Mouse (Mus musculus): Measurements from ENCODE around the gene Coq8b. TPM values are rescaled to one million over a fixed set of nuclear protein-coding genes. Genes with fewer than 3 reads are reported as not detected.

The Coq8b gene
- polyA plus RNA-seq, 1 experiment from 2014 or later = 10.2 TPM

GRCm38 (mm10) chr7:27296518-27296917 lies 63.7 kb downstream of the Coq8b start:
- peaks cover 6% of the 10 kb centered on the region; the same call in 1 of the 2 replicates for H3K4me1 ChIP-seq

GRCm38 (mm10) chr7:27298033-27298610 lies 65.3 kb downstream of the Coq8b start:
- Histone ChIP-seq H3K4me3 (no peak overlapping the region), H3K9me3 (no peaks in the 10 kb centered on the region), H3K36me3 (no peaks in the 10 kb centered on the region), H3K9ac (no peak overlapping the region), H3K27ac (replicated peaks) (no peak overlapping the region), H3K27me3 (replicated peaks) (peaks cover 11% of the 10 kb centered on the region), H3K4me1 (no peaks in the 10 kb centered on the region), H3K4me2 (no peak overlapping the region)
- no peak for ATAC-seq (ENCODE audit: extremely low read depth, insufficient number of reproducible peaks, low FRiP score, low TSS enrichment)
- WGBS = 82% methylated on average over 16 of the region's 16 CpGs

More at GRCm38 (mm10) chr7:27296518-27296917, 63.7 kb downstream of the Coq8b start:
- Histone ChIP-seq H3K27ac (replicated peaks) (no peak overlapping the region), H3K36me3 (no peaks in the 10 kb centered on the region), H3K9me3 (no peaks in the 10 kb centered on the region), H3K4me3 (no peak overlapping the region), H3K4me2 (no peak overlapping the region), H3K27me3 (replicated peaks) (no peaks in the 10 kb centered on the region), H3K9ac (no peak overlapping the region)
- ATAC-seq (ENCODE audit: extremely low read depth, insufficient number of reproducible peaks, low FRiP score, low TSS enrichment) = no peak
- WGBS = 84% methylated on average over 4 of the region's 4 CpGs

- no peaks in the 10 kb centered on the region for H3K4me1 ChIP-seq
- H3K27ac ChIP-seq (replicated peaks) = no peak overlapping the region
- H3K27me3 ChIP-seq (replicated peaks) = peaks cover 17% of the 10 kb centered on the region
- H3K36me3 ChIP-seq = no peaks in the 10 kb centered on the region
- no peak overlapping the region for H3K4me2 ChIP-seq
- 77% methylated on average over 6 of the region's 6 CpGs for WGBS
- H3K4me3 ChIP-seq = no peak overlapping the region
- H3K9ac ChIP-seq = no peak overlapping the region
- ATAC-seq (ENCODE audit: extremely low read depth, insufficient number of reproducible peaks, low FRiP score, low TSS enrichment) = no peak
- no peaks in the 10 kb centered on the region for H3K9me3 ChIP-seq
These were observed 66.0 kb downstream of the Coq8b start for GRCm38 (mm10) chr7:27298816-27299215.

- Histone ChIP-seq H3K4me3 (no peak overlapping the region), H3K9me3 (no peaks in the 10 kb centered on the region), H3K9ac (no peak overlapping the region), H3K36me3 (peaks cover 5% of the 10 kb centered on the region; the same call in 1 of the 2 replicates), H3K4me1 (no peaks in the 10 kb centered on the region), H3K27ac (replicated peaks) (no peak overlapping the region), H3K27me3 (replicated peaks) (peaks cover 31% of the 10 kb centered on the region), H3K4me2 (no peak overlapping the region)
- WGBS = 55% methylated on average over 4 of the region's 4 CpGs
- no peak for ATAC-seq (ENCODE audit: extremely low read depth, insufficient number of reproducible peaks, low FRiP score, low TSS enrichment)
These were observed 67.5 kb downstream of the Coq8b start for GRCm38 (mm10) chr7:27300351-27300750.

- Histone ChIP-seq H3K9me3 (no peaks in the 10 kb centered on the region), H3K27me3 (replicated peaks) (peaks cover 36% of the 10 kb centered on the region), H3K9ac (no peak overlapping the region), H3K27ac (replicated peaks) (no peak overlapping the region), H3K4me1 (no peaks in the 10 kb centered on the region), H3K36me3 (peaks cover 10% of the 10 kb centered on the region; the same call in 1 of the 2 replicates), H3K4me3 (no peak overlapping the region), H3K4me2 (no peak overlapping the region)
- no peak for ATAC-seq (ENCODE audit: extremely low read depth, insufficient number of reproducible peaks, low FRiP score, low TSS enrichment)
- 70% methylated on average over 5 of the region's 5 CpGs for WGBS
These were observed 68.0 kb downstream of the Coq8b start for GRCm38 (mm10) chr7:27300801-27301200.

GRCm38 (mm10) chr7:27302172-27302571 lies 69.3 kb downstream of the Coq8b start:
- Histone ChIP-seq H3K27me3 (replicated peaks) (peaks cover 46% of the 10 kb centered on the region), H3K4me2 (no peak overlapping the region), H3K36me3 (peaks cover 21% of the 10 kb centered on the region; the same call in 1 of the 2 replicates), H3K27ac (replicated peaks) (no peak overlapping the region), H3K4me1 (no peaks in the 10 kb centered on the region), H3K9ac (no peak overlapping the region), H3K4me3 (no peak overlapping the region), H3K9me3 (no peaks in the 10 kb centered on the region)
- ATAC-seq (ENCODE audit: extremely low read depth, insufficient number of reproducible peaks, low FRiP score, low TSS enrichment) = no peak
- WGBS = 8% methylated on average over 11 of the region's 11 CpGs

- H3K4me1 ChIP-seq = peaks cover 14% of the 10 kb centered on the region
- peaks cover 28% of the 10 kb centered on the region for H3K36me3 ChIP-seq
- H3K4me3 ChIP-seq = no peak overlapping the region
- WGBS = 77% methylated on average over 17 of the region's 17 CpGs
- H3K27ac ChIP-seq (replicated peaks) = no peak overlapping the region
- no peak overlapping the region for H3K4me2 ChIP-seq
- no peak overlapping the region for H3K9ac ChIP-seq
- peaks cover 62% of the 10 kb centered on the region for H3K27me3 ChIP-seq (replicated peaks)
- H3K9me3 ChIP-seq = no peaks in the 10 kb centered on the region
- no peak for ATAC-seq (ENCODE audit: extremely low read depth, insufficient number of reproducible peaks, low FRiP score, low TSS enrichment)
These were observed 72.4 kb downstream of the Coq8b start for GRCm38 (mm10) chr7:27305091-27305730.

GRCm38 (mm10) chr7:27306161-27307160 lies 73.6 kb downstream of the Coq8b start:
- peaks cover 29% of the 10 kb centered on the region for H3K36me3 ChIP-seq
- H3K9ac ChIP-seq = no peak overlapping the region
- 70% methylated on average over 24 of the region's 24 CpGs for WGBS
- H3K27ac ChIP-seq (replicated peaks) = no peak overlapping the region
- no peak overlapping the region for H3K4me3 ChIP-seq
- H3K27me3 ChIP-seq (replicated peaks) = peaks cover 74% of the 10 kb centered on the region
- H3K4me2 ChIP-seq = no peak overlapping the region
- no peak for ATAC-seq (ENCODE audit: extremely low read depth, insufficient number of reproducible peaks, low FRiP score, low TSS enrichment)
- H3K4me1 ChIP-seq = peaks cover 26% of the 10 kb centered on the region
- no peaks in the 10 kb centered on the region for H3K9me3 ChIP-seq

GRCm38 (mm10) chr7:27307551-27307950 lies 74.7 kb downstream of the Coq8b start:
- no peaks in the 10 kb centered on the region for H3K9me3 ChIP-seq
- H3K9ac ChIP-seq = no peak overlapping the region
- 66% methylated on average over 9 of the region's 9 CpGs for WGBS

More at GRCm38 (mm10) chr7:27307551-27307950, 74.7 kb downstream of the Coq8b start:
- H3K4me3 ChIP-seq = no peak overlapping the region
- no peak for ATAC-seq (ENCODE audit: extremely low read depth, insufficient number of reproducible peaks, low FRiP score, low TSS enrichment)
- peaks cover 71% of the 10 kb centered on the region for H3K27me3 ChIP-seq (replicated peaks)
- H3K4me2 ChIP-seq = no peak overlapping the region
- peaks cover 26% of the 10 kb centered on the region for H3K4me1 ChIP-seq
- no peak overlapping the region for H3K27ac ChIP-seq (replicated peaks)
- peaks cover 29% of the 10 kb centered on the region for H3K36me3 ChIP-seq
